Comparison of ENCODE assay signal across 27 mouse cellular contexts in genomic region chrX:67821134-67821533, GRCm38 (mm10).
DNase-seq lines count a peak whose midpoint lies in the region; ATAC-seq and TF ChIP-seq lines count a peak whose summit lies in the region.
"Had no signal": no experiment of that assay in that cellular context is flagged by ENCODE, and none has a peak within 500 bp of the region (broad histone marks: within the 10 kb centered on the region; RNA-seq: fewer than 3 reads in every experiment).

No protein-coding gene starts in this region.

- TF ChIP-seq CTCF in forebrain, postnatal 0 days (IDR thresholded peaks at IDR 0.05; ENCODE audit: low read depth) = no peak
- TF ChIP-seq CTCF in liver, adult 2 months (IDR thresholded peaks at IDR 0.05; ENCODE audit: low read depth, low read length) = no peak
- TF ChIP-seq CTCF in lung, postnatal 0 days (IDR thresholded peaks at IDR 0.05) = no peak

- TF ChIP-seq EP300 in lung, postnatal 0 days (IDR thresholded peaks at IDR 0.05) = no peak

- no peaks in the 10 kb centered on the region for H3K4me1 ChIP-seq in forebrain, embryonic 16.5 days (replicated peaks; ENCODE audit: control insufficient read depth, insufficient read depth, low read length)
- H3K4me1 ChIP-seq in forebrain, postnatal 0 days (ENCODE audit: insufficient read depth) = no peaks in the 10 kb centered on the region
- no peaks in the 10 kb centered on the region for H3K4me1 ChIP-seq in liver, adult 2 months (ENCODE audit: control insufficient read depth, insufficient read depth, low read length)
- H3K4me1 ChIP-seq in lung, postnatal 0 days (ENCODE audit: insufficient read depth, low read depth, low read length) = no peaks in the 10 kb centered on the region
- no peaks in the 10 kb centered on the region for H3K4me1 ChIP-seq in intestine, embryonic 16.5 days (ENCODE audit: control insufficient read depth, insufficient read depth, low read length)
- H3K4me1 ChIP-seq: embryonic facial prominence, embryonic 12.5 days; embryonic facial prominence, embryonic 15.5 days; heart, embryonic 10.5 days; heart, embryonic 13.5 days had no signal

- H3K4me2 ChIP-seq in forebrain, embryonic 16.5 days (ENCODE audit: low read length) = no peak overlapping the region
- H3K4me2 ChIP-seq in forebrain, postnatal 0 days (ENCODE audit: low read depth) = no peak overlapping the region
- H3K4me2 ChIP-seq in lung, postnatal 0 days (replicated peaks; ENCODE audit: low read depth, low read length) = no peak overlapping the region
- H3K4me2 ChIP-seq in intestine, embryonic 16.5 days (ENCODE audit: low read depth, low read length) = no peak overlapping the region
- H3K4me2 ChIP-seq: embryonic facial prominence, embryonic 12.5 days; embryonic facial prominence, embryonic 15.5 days; heart, embryonic 13.5 days; hindbrain, embryonic 14.5 days had no signal

- H3K27ac ChIP-seq in forebrain, embryonic 16.5 days (ENCODE audit: low read length) = no peak overlapping the region
- H3K27ac ChIP-seq in forebrain, postnatal 0 days (ENCODE audit: low read depth, low read length) = no peak overlapping the region
- no peak overlapping the region for H3K27ac ChIP-seq in liver, adult 2 months (replicated peaks; ENCODE audit: insufficient read depth, low read depth, low read length)
- no peak overlapping the region for H3K27ac ChIP-seq in lung, postnatal 0 days (ENCODE audit: low read length)
- H3K27ac ChIP-seq in intestine, embryonic 16.5 days (ENCODE audit: low read length) = no peak overlapping the region
- H3K27ac ChIP-seq: embryonic facial prominence, embryonic 12.5 days; embryonic facial prominence, embryonic 15.5 days; heart, adult 2 months; heart, embryonic 10.5 days; heart, embryonic 13.5 days; hindbrain, embryonic 14.5 days; hindbrain, postnatal 0 days had no signal

- no peak for DNase-seq in forebrain, postnatal 0 days
- peak; percentile 74 for DNase-seq in liver, adult 2 months (ENCODE audit: extremely low read depth, low read depth, low spot score)
- DNase-seq in liver = no peak
- DNase-seq in lung, postnatal 0 days (ENCODE audit: low spot score) = peak; percentile 10
- no peak for DNase-seq in lung, postnatal 10 days
- no peak for DNase-seq in adrenal gland, postnatal 4 days (ENCODE audit: low spot score in 2 of 2)
- DNase-seq: adrenal gland, postnatal 10 days; adrenal gland, postnatal 36 days; B cell, adult 2 months; cerebellum, adult 11-12 months; gastrocnemius, postnatal 10 days; gastrocnemius, postnatal 36 days; heart, adult 2 months; heart, postnatal 14 days; heart, postnatal 4 days had no signal

- no peaks in the 10 kb centered on the region for H3K79me2 ChIP-seq in liver, adult 2 months (ENCODE audit: control insufficient read depth, insufficient read depth, low read length)

- WGBS in forebrain, embryonic 16.5 days = 80% methylated on average over 4 of the region's 4 CpGs
- 63% methylated on average over 4 of the region's 4 CpGs for WGBS in forebrain, postnatal 0 days
- WGBS in liver, adult 2 months = 21% methylated on average over 4 of the region's 4 CpGs
- 39% methylated on average over 4 of the region's 4 CpGs for WGBS in lung, postnatal 0 days
- WGBS in intestine, embryonic 16.5 days = 56% methylated on average over 4 of the region's 4 CpGs

- no peaks in the 10 kb centered on the region for H3K27me3 ChIP-seq in forebrain, embryonic 16.5 days (replicated peaks; ENCODE audit: control insufficient read depth, insufficient read depth, low read length)
- no peaks in the 10 kb centered on the region for H3K27me3 ChIP-seq in forebrain, postnatal 0 days (ENCODE audit: insufficient read depth, low read length)
- no peaks in the 10 kb centered on the region for H3K27me3 ChIP-seq in liver, adult 2 months (ENCODE audit: control insufficient read depth, insufficient read depth, low read length)
- no peaks in the 10 kb centered on the region for H3K27me3 ChIP-seq in lung, postnatal 0 days (replicated peaks; ENCODE audit: insufficient read depth, low read length)
- no peaks in the 10 kb centered on the region for H3K27me3 ChIP-seq in intestine, embryonic 16.5 days (replicated peaks; ENCODE audit: control insufficient read depth, insufficient read depth, low read length)
- H3K27me3 ChIP-seq: CH12.LX; embryonic facial prominence, embryonic 12.5 days; embryonic facial prominence, embryonic 15.5 days; heart, embryonic 13.5 days had no signal

- no peak overlapping the region for H3K4me3 ChIP-seq in forebrain, embryonic 16.5 days (replicated peaks; ENCODE audit: low read length)
- H3K4me3 ChIP-seq in forebrain, postnatal 0 days (ENCODE audit: low read depth, low read length) = no peak overlapping the region
- no peak overlapping the region for H3K4me3 ChIP-seq in liver, adult 2 months (ENCODE audit: insufficient read depth, low read depth, low read length)
- no peak overlapping the region for H3K4me3 ChIP-seq in lung, postnatal 0 days (ENCODE audit: low read depth, low read length)
- H3K4me3 ChIP-seq in intestine, embryonic 16.5 days (ENCODE audit: low read length) = no peak overlapping the region
- H3K4me3 ChIP-seq: embryonic facial prominence, embryonic 12.5 days; embryonic facial prominence, embryonic 15.5 days; heart, adult 2 months; heart, embryonic 10.5 days; heart, embryonic 13.5 days had no signal

- no peaks in the 10 kb centered on the region for H3K36me3 ChIP-seq in forebrain, embryonic 16.5 days (ENCODE audit: control insufficient read depth, insufficient read depth)
- no peaks in the 10 kb centered on the region for H3K36me3 ChIP-seq in forebrain, postnatal 0 days (ENCODE audit: insufficient read depth)
- H3K36me3 ChIP-seq in liver, adult 2 months (ENCODE audit: control insufficient read depth, insufficient read depth, low read length) = no peaks in the 10 kb centered on the region
- H3K36me3 ChIP-seq in lung, postnatal 0 days (ENCODE audit: insufficient read depth, low read length) = no peaks in the 10 kb centered on the region
- no peaks in the 10 kb centered on the region for H3K36me3 ChIP-seq in intestine, embryonic 16.5 days (ENCODE audit: control insufficient read depth, insufficient read depth, low read length)
- H3K36me3 ChIP-seq: embryonic facial prominence, embryonic 12.5 days; embryonic facial prominence, embryonic 15.5 days; G1E; heart, embryonic 10.5 days; heart, embryonic 13.5 days had no signal

- no peak for TF ChIP-seq POLR2A in liver, adult 2 months (IDR thresholded peaks at IDR 0.05; ENCODE audit: extremely low read depth, insufficient read depth, low read length)

- 0 out of 2 replicates have a peak, but pooled peaks have one; percentile 6 for ATAC-seq in forebrain, embryonic 16.5 days
- ATAC-seq in forebrain, postnatal 0 days = no peak
- ATAC-seq in lung, postnatal 0 days = no peak
- ATAC-seq in intestine, embryonic 16.5 days = peak; percentile 94
- ATAC-seq: forebrain, embryonic 14.5 days; hindbrain, postnatal 0 days; Patski had no signal

- H3K9ac ChIP-seq in forebrain, embryonic 16.5 days (replicated peaks; ENCODE audit: low read depth, low read length) = no peak overlapping the region
- no peak overlapping the region for H3K9ac ChIP-seq in forebrain, postnatal 0 days
- H3K9ac ChIP-seq in liver, adult 2 months (ENCODE audit: low read depth, low read length) = no peak overlapping the region
- H3K9ac ChIP-seq in lung, postnatal 0 days (replicated peaks; ENCODE audit: low read depth) = no peak overlapping the region
- no peak overlapping the region for H3K9ac ChIP-seq in intestine, embryonic 16.5 days (ENCODE audit: low read depth, low read length)
- H3K9ac ChIP-seq: embryonic facial prominence, embryonic 12.5 days; embryonic facial prominence, embryonic 15.5 days; heart, embryonic 13.5 days; hindbrain, embryonic 14.5 days had no signal

- H3K9me3 ChIP-seq in forebrain, embryonic 16.5 days (ENCODE audit: control insufficient read depth, low read length) = no peaks in the 10 kb centered on the region
- no peaks in the 10 kb centered on the region for H3K9me3 ChIP-seq in forebrain, postnatal 0 days (ENCODE audit: low read length)
- H3K9me3 ChIP-seq in lung, postnatal 0 days (ENCODE audit: low read length) = no peaks in the 10 kb centered on the region
- no peaks in the 10 kb centered on the region for H3K9me3 ChIP-seq in intestine, embryonic 16.5 days (ENCODE audit: control insufficient read depth, low read length)
- H3K9me3 ChIP-seq: embryonic facial prominence, embryonic 12.5 days; embryonic facial prominence, embryonic 15.5 days; G1E; heart, embryonic 10.5 days; heart, embryonic 13.5 days had no signal

Comparison
In these comparisons a context has a peak if more than half of its experiments do, and no peak if none do; other contexts are left out.
1. ATAC-seq: peak in forebrain, embryonic 16.5 days (single experiment) and intestine, embryonic 16.5 days (single experiment); none in forebrain, postnatal 0 days (single experiment) and lung, postnatal 0 days (single experiment).
2. DNase-seq: peak in liver, adult 2 months (single experiment) and lung, postnatal 0 days (single experiment); none in forebrain, postnatal 0 days (single experiment), liver (single experiment), lung, postnatal 10 days (single experiment) and adrenal gland, postnatal 4 days (0 of 2).